Mouse (Mus musculus): ENCODE results near the gene Klhl8. TPM values are rescaled to one million over a fixed set of nuclear protein-coding genes. Genes with fewer than 3 reads are reported as not detected.

The Klhl8 gene
- total and polyA plus RNA-seq, 3 experiments = 5.6 to 6.2 TPM; not detected in 1

DNA sequence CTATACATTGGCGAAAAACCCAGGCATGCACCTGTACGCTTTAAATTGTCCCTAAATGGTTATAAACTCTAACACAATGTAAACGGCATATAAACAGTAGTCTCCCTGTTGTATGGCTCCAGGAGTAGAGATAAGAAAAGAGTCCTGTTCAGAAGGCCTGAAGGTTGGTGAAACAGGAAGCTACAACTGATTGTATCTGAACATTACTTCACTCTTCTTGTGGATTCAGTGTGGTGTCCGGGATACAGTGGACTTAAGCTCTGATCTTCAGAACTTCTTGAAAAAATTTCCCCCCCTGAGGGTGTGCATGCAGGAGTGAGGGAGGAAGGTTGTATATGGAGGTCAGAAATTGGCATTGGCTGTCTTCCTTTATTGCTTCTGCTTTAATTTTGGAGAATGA, 8.4 kb upstream of the Klhl8 start:
- H3K9me3 ChIP-seq (replicated peaks; ENCODE audit: insufficient read depth, low read length) = no peaks in the 10 kb centered on the region
- DNase-seq (ENCODE audit: low read depth, low spot score) = peak; percentile 68
- TF ChIP-seq EP300 (IDR thresholded peaks at IDR 0.05; ENCODE audit: low read depth in 1 of 2, low read length in 2 of 2) (peak; percentile 44 to 78; a peak in 3 of 4 replicates), RCOR1 (IDR thresholded peaks at IDR 0.05; ENCODE audit: low read depth, low read length) (0 out of 2 replicates have a peak, but pooled peaks have one; percentile 8), GATA1 (IDR thresholded peaks at IDR 0.05; ENCODE audit: low read depth, low read length) (peak; percentile 88), SIN3A (IDR thresholded peaks at IDR 0.05; ENCODE audit: low read length) (peak; percentile 25; the same call in 1 of the 2 replicates), POLR2AphosphoS2 (IDR thresholded peaks at IDR 0.05; ENCODE audit: low read length) (no peak), SMC3 (IDR thresholded peaks at IDR 0.05; ENCODE audit: low read depth, low read length) (no peak), NELFE (IDR thresholded peaks at IDR 0.05; ENCODE audit: low read depth, low read length) (no peak), ETS1 (IDR thresholded peaks at IDR 0.05; ENCODE audit: low read depth, low read length) (peak; percentile 67)

DNA sequence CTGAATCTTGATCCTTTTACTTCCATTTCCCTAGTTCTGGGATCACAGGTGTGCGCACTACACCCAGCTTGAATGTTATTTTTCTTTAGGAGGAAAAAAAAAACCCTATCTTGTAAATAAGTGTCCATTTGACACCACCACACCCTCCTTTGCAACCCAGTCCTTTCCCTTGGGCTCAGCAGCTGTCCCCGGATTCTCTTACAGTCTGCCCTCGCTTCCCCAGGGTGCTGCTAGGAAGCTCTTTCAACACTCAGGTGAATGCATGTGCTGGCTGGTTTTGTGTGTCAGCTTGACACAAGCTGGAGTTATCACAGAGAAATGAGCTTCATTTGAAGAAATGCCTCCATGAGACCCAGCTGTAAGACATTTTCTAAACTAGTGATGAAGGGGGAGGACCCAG, 7.2 kb upstream of the Klhl8 start:
- Histone ChIP-seq H3K4me3 (ENCODE audit: control insufficient read depth in 1 of 2, insufficient read depth in 1 of 2, low read depth in 2 of 2, low read length in 2 of 2) (no peak overlapping the region), H3K27ac (ENCODE audit: control insufficient read depth, low read depth, low read length) (no peak overlapping the region), H3K79me2 (ENCODE audit: control insufficient read depth, insufficient read depth, low read length, poor library complexity) (no peaks in the 10 kb centered on the region), H3K27me3 (ENCODE audit: control insufficient read depth in 1 of 2, insufficient read depth in 2 of 2, low read length in 2 of 2) (no peaks in the 10 kb centered on the region), H3K9ac (ENCODE audit: control insufficient read depth, low read depth, low read length, poor library complexity, severe bottlenecking) (no peak overlapping the region), H3K9me3 (replicated peaks; ENCODE audit: insufficient read depth, low read length) (no peaks in the 10 kb centered on the region), H3K4me1 (ENCODE audit: control insufficient read depth in 1 of 2, insufficient read depth in 2 of 2, low read length in 2 of 2) (peaks cover 0 to 18% of the 10 kb centered on the region in 2 experiments; a peak in 3 of 4 replicates), H3K36me3 (ENCODE audit: control insufficient read depth in 1 of 2, insufficient read depth in 2 of 2, low read length in 2 of 2) (peaks cover 0 to 14% of the 10 kb centered on the region in 2 experiments; a peak in 2 of 4 replicates)
- no peak for TF ChIP-seq EP300 (IDR thresholded peaks at IDR 0.05; ENCODE audit: low read depth in 1 of 2, low read length in 2 of 2)
- TF ChIP-seq MEF2A (IDR thresholded peaks at IDR 0.05; ENCODE audit: extremely low read depth, insufficient replicate concordance, low read depth, low read length, poor library complexity, severe bottlenecking) = no peak
- no peak for TF ChIP-seq CHD2 (IDR thresholded peaks at IDR 0.05; ENCODE audit: low read length)
- TF ChIP-seq SIN3A (IDR thresholded peaks at IDR 0.05; ENCODE audit: low read length) = no peak
- no peak for TF ChIP-seq UBTF (IDR thresholded peaks at IDR 0.05; ENCODE audit: borderline replicate concordance, insufficient read depth, low read depth, low read length)
- no peak for TF ChIP-seq POLR2A (IDR thresholded peaks at IDR 0.05; ENCODE audit: control insufficient read depth in 1 of 2, insufficient read depth in 1 of 2, low read depth in 1 of 2, low read length in 2 of 2, poor library complexity in 1 of 2)
- no peak for TF ChIP-seq JUND (IDR thresholded peaks at IDR 0.05; ENCODE audit: low read depth, low read length)
- no peak for TF ChIP-seq USF2 (IDR thresholded peaks at IDR 0.05; ENCODE audit: borderline replicate concordance in 1 of 2, insufficient read depth in 1 of 2, low read depth in 1 of 2, low read length in 2 of 2)
- no peak for TF ChIP-seq SMC3 (IDR thresholded peaks at IDR 0.05; ENCODE audit: low read depth, low read length)
- TF ChIP-seq USF1 (IDR thresholded peaks at IDR 0.05; ENCODE audit: low read depth, low read length) = no peak
- no peak for DNase-seq (ENCODE audit: low read depth, low spot score)

More for the DNA sequence above, 8.4 kb upstream of the Klhl8 start:
- 0 out of 4 replicates have a peak overlapping the region, but pooled peaks of 1 of the 2 experiments have one; percentile 3 for H3K4me3 ChIP-seq (ENCODE audit: control insufficient read depth in 1 of 2, insufficient read depth in 1 of 2, low read depth in 2 of 2, low read length in 2 of 2)
- H3K79me2 ChIP-seq (ENCODE audit: control insufficient read depth, insufficient read depth, low read length, poor library complexity) = no peaks in the 10 kb centered on the region
- peaks cover 0 to 15% of the 10 kb centered on the region in 2 experiments; a peak in 3 of 4 replicates for H3K4me1 ChIP-seq (ENCODE audit: control insufficient read depth in 1 of 2, insufficient read depth in 2 of 2, low read length in 2 of 2)
- no peak overlapping the region for H3K27ac ChIP-seq (ENCODE audit: control insufficient read depth, low read depth, low read length)
- no peaks in the 10 kb centered on the region for H3K27me3 ChIP-seq (ENCODE audit: control insufficient read depth in 1 of 2, insufficient read depth in 2 of 2, low read length in 2 of 2)
- H3K9ac ChIP-seq (ENCODE audit: control insufficient read depth, low read depth, low read length, poor library complexity, severe bottlenecking) = no peak overlapping the region
- peaks cover 0 to 13% of the 10 kb centered on the region in 2 experiments; a peak in 2 of 4 replicates for H3K36me3 ChIP-seq (ENCODE audit: control insufficient read depth in 1 of 2, insufficient read depth in 2 of 2, low read length in 2 of 2)
